Mouse (Mus musculus): ENCODE measurements around the gene Fam207a.
A peak's percentile ranks its signal among the peaks of the same experiment; 100 is the strongest.

DNA sequence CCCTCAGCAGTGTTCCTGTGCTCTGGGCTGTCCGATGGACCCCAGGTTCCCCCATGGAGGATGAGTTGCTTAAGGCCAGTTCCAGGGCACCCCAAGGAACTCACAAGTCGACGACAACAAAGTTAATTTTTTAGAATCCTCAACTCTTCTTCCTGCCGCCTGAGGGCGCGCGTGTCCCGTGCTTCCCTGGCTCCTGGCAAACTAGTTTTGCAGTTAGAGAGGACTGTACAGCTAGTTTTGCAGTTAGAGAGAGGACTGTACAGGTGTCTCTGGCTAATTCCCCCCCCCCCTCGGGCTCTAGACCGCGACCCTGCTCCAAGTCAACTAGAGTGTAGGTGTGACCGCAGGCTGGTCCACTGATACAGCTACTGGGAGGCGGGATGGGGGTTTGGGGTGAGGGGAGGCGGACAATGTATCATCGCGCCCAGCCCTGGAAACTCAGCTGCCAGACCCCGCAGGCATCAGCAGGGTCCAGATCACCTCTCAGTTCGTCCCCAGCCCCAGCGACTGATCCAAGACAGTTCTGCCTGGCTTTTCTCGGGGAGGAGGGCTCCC, 1.6 kb upstream of the Fam207a start:
- TF ChIP-seq EP300 (IDR thresholded peaks at IDR 0.05; ENCODE audit: low read depth) = no peak
- peak; percentile 94 for TF ChIP-seq CTCF (IDR thresholded peaks at IDR 0.05; ENCODE audit: low read depth)
